ENCODE assay signal across 8 mouse cellular contexts in the genomic region with DNA sequence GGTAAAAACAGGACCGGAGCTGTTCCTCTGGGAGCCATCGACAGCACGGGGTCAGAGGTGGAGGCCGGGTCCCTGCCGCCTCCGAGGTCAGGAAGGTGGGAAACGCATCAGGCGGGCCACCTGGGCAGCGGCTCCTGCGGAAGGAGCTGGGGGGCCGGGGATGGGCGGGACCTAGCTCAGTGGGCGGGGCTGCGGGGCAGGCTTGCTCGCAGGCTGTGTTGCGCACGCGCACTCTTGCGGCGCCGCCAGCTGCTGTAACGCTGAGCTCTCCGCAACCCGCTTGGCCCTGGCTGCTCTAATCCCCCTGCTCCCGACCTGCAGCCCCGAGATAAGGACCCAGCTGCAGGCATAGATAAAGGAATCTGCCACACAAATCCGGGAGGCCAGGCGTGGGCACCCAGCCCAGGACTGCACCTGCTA. TPM values are rescaled to one million over a fixed set of nuclear protein-coding genes. Genes with fewer than 3 reads are reported as not detected.
DNase-seq lines count a peak whose midpoint lies in the region; ATAC-seq lines count a peak whose summit lies in the region.

No protein-coding gene starts in this region.

- H3K36me3 ChIP-seq in hindbrain, embryonic 12.5 days: peaks cover 3% of the 10 kb centered on the region

- peak overlapping the region; percentile 65 for H3K9ac ChIP-seq in hindbrain, embryonic 12.5 days

- peak; percentile 32 for ATAC-seq in hindbrain, embryonic 12.5 days (ENCODE audit: low FRiP score)

- H3K4me3 ChIP-seq in hindbrain, embryonic 12.5 days: peak overlapping the region; percentile 45

- WGBS in hindbrain, embryonic 12.5 days: under 1% methylated on average over 27 of the region's 28 CpGs

- peak overlapping the region; percentile 95 for H3K27ac ChIP-seq in hindbrain, embryonic 12.5 days

- H3K4me1 ChIP-seq in hindbrain, embryonic 12.5 days: peaks cover 32% of the 10 kb centered on the region

- no peaks in the 10 kb centered on the region for H3K9me3 ChIP-seq in hindbrain, embryonic 12.5 days (replicated peaks)

- H3K27me3 ChIP-seq in hindbrain, embryonic 12.5 days: peaks cover 34% of the 10 kb centered on the region

- H3K4me2 ChIP-seq in hindbrain, embryonic 12.5 days (replicated peaks): peak overlapping the region; percentile 66

- peak; percentile 93 for DNase-seq in NIH3T3 (ENCODE audit: low read depth)
- peak; percentile 90 for DNase-seq in cerebellum, adult 9-11 months
- peak; percentile 75 to 84 for DNase-seq in frontal cortex, postnatal 10 days (ENCODE audit: low spot score in 2 of 2)
- DNase-seq in left cerebral cortex, adult 11 months (ENCODE audit: low spot score): peak; percentile 75
- peak; percentile 87 for DNase-seq in lung, postnatal 36 days
- peak; percentile 90 for DNase-seq in retina, postnatal 7 days (ENCODE audit: low read depth, low spot score)
- DNase-seq in urinary bladder, adult 2 months (ENCODE audit: low spot score): peak; percentile 76

RNA-seq across cellular contexts. Expression of gene Dus3l, which starts 2.6 kb away (rescaled TPM):
- polyA plus RNA-seq in hindbrain, embryonic 12.5 days (2016; fragmentation: Nextera tagmentation; extraction: Ambion mirVana): 46.8 and 47.6 TPM in 2 replicates
- polyA plus RNA-seq in urinary bladder, adult 2 months (2012; rRNA removed): 50.0 and 61.3 TPM in 2 replicates

RNA-seq across cellular contexts. Expression of gene Nrtn, which starts 4.7 kb away (rescaled TPM):
- 3.9 and 5.1 TPM in 2 replicates for polyA plus RNA-seq in hindbrain, embryonic 12.5 days (2016; fragmentation: Nextera tagmentation; extraction: Ambion mirVana)
- polyA plus RNA-seq in urinary bladder, adult 2 months (2012; rRNA removed): 22.8 and 28.7 TPM in 2 replicates

RNA-seq across cellular contexts. Expression of gene Prr22, which starts 8.0 kb away (rescaled TPM):
- 1.3 and 1.7 TPM in 2 replicates for polyA plus RNA-seq in hindbrain, embryonic 12.5 days (2016; fragmentation: Nextera tagmentation; extraction: Ambion mirVana)
- 1.1 and 1.5 TPM in 2 replicates for polyA plus RNA-seq in urinary bladder, adult 2 months (2012; rRNA removed)

RNA-seq across cellular contexts. Expression of gene Vmac, which starts 44.2 kb away (rescaled TPM):
- polyA plus RNA-seq in hindbrain, embryonic 12.5 days (2016; fragmentation: Nextera tagmentation; extraction: Ambion mirVana): 15.3 and 18.1 TPM in 2 replicates
- 18.2 and 26.4 TPM in 2 replicates for polyA plus RNA-seq in urinary bladder, adult 2 months (2012; rRNA removed)

RNA-seq across cellular contexts. Expression of gene Ndufa11, which starts 44.4 kb away (rescaled TPM):
- polyA plus RNA-seq in hindbrain, embryonic 12.5 days (2016; fragmentation: Nextera tagmentation; extraction: Ambion mirVana): 323 and 382 TPM in 2 replicates
- polyA plus RNA-seq in urinary bladder, adult 2 months (2012; rRNA removed): 308 and 313 TPM in 2 replicates

Comparison
In these comparisons a context has a peak if more than half of its experiments do, and no peak if none do; other contexts are left out.
1. Peak in every context shown above with its lines: DNase-seq, ATAC-seq, H3K4me3 ChIP-seq and H3K27ac ChIP-seq.